Mouse (Mus musculus) lung, embryonic 16.5 days (tissue): Measurements from ENCODE around the gene Sos1. TPM values are rescaled to one million over a fixed set of nuclear protein-coding genes. Genes with fewer than 3 reads are reported as not detected.
A peak's percentile ranks its signal among the peaks of the same experiment; 100 is the strongest.

Source experiments
- ATAC-seq: fragments of 200-750 bp; cut with Nextera tagmentation; 2 replicates; pipeline ENCODE4 v1.8.0; 2017; ENCODE audit warnings: low read depth, mild to moderate bottlenecking, moderate library complexity
- H3K27ac ChIP-seq: fragments of 300-500 bp; sonication (generic); 2 replicates; pipeline ENCODE4 v1.5.1; 2014; ENCODE audit warnings: mild to moderate bottlenecking, control low read depth, low read length
- H3K27me3 ChIP-seq: fragments of 300-500 bp; sonication (generic); 2 replicates; pipeline ENCODE4 v1.6.1; 2014; ENCODE audit warnings: low read depth, low read length, mixed read lengths; ENCODE audit not compliant: control insufficient read depth, insufficient read depth
- H3K36me3 ChIP-seq: fragments of 300-500 bp; sonication (generic); 2 replicates; pipeline ENCODE4 v1.6.1; 2014; ENCODE audit warnings: low read length; ENCODE audit not compliant: control insufficient read depth, insufficient read depth
- H3K4me1 ChIP-seq: fragments of 300-500 bp; sonication (generic); replicated peaks from 2 replicates; pipeline ENCODE4 v1.6.1; 2014; ENCODE audit warnings: low read length, mixed read lengths; ENCODE audit not compliant: control insufficient read depth, insufficient read depth
- H3K4me2 ChIP-seq: fragments of 300-500 bp; sonication (generic); 2 replicates; pipeline ENCODE4 v1.6.1; 2014; ENCODE audit warnings: low read depth, low read length, control low read depth
- H3K4me3 ChIP-seq: fragments of 300-500 bp; sonication (generic); 2 replicates; pipeline ENCODE4 v1.5.1; 2014; ENCODE audit warnings: mild to moderate bottlenecking, low read length, control low read depth
- H3K9ac ChIP-seq: fragments of 300-500 bp; sonication (generic); 2 replicates; pipeline ENCODE4 v1.6.1; 2014; ENCODE audit warnings: low read length, control low read depth
- H3K9me3 ChIP-seq: fragments of 300-500 bp; sonication (generic); 2 replicates; pipeline ENCODE4 v1.6.1; 2016; ENCODE audit warnings: low read length; ENCODE audit not compliant: control insufficient read depth
- WGBS: fragments of 180-500 bp; shearing (Covaris S2); extraction: QIAGEN DNeasy Blood & Tissue Kit; methylation state at CpG from one replicate; pipeline ENCODE4 v1.1.7; 2014; 5-methylcytosine and 5-hydroxymethylcytosine counted together
- polyA plus RNA-seq: library from polyadenylated mRNA; unstranded; fragments of >200 nt; fragmentation: Nextera tagmentation; extraction: Ambion mirVana; gene quantifications from 2 replicates; pipeline ENCODE4 v1.2.1, GENCODE M21; 2015

The Sos1 gene
- polyA plus RNA-seq: 3.5 TPM in 2 replicates

DNA sequence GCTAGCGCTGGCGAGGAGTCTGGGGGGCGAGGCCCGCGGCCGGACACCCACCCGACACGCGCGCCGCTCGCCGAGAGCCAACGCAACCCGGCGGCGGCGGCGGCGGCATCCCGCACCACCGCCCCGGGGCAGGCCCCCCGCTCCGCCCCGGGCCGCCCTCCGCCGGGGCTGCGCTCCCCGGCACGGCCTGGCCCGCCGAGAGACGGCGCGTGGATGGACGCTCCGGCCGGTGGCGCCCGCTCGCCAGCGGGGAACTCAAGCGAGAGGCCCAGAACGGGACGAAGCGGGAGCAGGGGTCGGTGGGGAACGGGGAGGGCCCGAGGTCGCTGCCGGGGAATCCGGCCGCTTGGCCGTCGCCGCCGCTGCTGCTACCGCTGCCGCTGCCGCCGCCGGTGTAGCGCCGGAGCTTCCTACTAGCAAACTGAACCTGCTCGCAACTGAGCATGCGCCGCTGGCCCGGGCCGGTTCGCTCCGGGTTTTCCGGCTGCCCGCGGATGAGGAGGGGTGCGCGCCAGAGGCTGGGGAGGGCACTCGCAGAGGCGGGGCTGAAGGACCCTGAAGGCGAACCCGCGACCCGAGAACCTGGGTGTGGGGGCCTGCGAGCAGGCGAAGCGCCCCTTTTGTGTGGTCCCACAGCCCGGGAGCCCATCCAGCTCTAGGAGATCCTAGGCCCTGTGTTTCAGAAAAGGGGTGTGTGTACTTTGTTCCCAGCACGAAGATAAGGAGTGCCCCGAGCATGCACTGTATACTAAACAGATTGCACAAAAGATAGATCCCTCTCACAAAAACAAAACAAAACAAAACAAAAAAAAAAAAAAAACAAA lies at the start of gene Sos1:
TSS of gene Sos1 (minus strand) at position 423 of the 824 bp plus-strand sequence.
- H3K36me3 ChIP-seq: no peaks in the 10 kb centered on the region; the same call in 1 of the 2 replicates
- H3K9ac ChIP-seq: peak within 1 kb of the TSS; percentile 94
- WGBS: under 1% methylated on average over 50 of the region's 90 CpGs
- no peaks in the 10 kb centered on the region for H3K9me3 ChIP-seq
- ATAC-seq: peak; percentile 88
- peak within 1 kb of the TSS; percentile 94 for H3K27ac ChIP-seq
- peak within 1 kb of the TSS; percentile 94 for H3K4me3 ChIP-seq
- peaks cover 22% of the 10 kb centered on the region for H3K4me1 ChIP-seq
- H3K4me2 ChIP-seq: peak within 1 kb of the TSS; percentile 76
- H3K27me3 ChIP-seq: no peaks in the 10 kb centered on the region

GRCm38 (mm10) chr17:80523231-80523630 lies 43.0 kb upstream of the Sos1 start:
- no peak overlapping the region for H3K4me3 ChIP-seq
- no peak overlapping the region for H3K4me2 ChIP-seq
- ATAC-seq: no peak
- 82% methylated on average over 3 of the region's 3 CpGs for WGBS
- no peaks in the 10 kb centered on the region for H3K27me3 ChIP-seq
- H3K36me3 ChIP-seq: no peaks in the 10 kb centered on the region
- no peak overlapping the region for H3K9ac ChIP-seq
- no peak overlapping the region for H3K27ac ChIP-seq
- H3K9me3 ChIP-seq: no peaks in the 10 kb centered on the region
- H3K4me1 ChIP-seq: no peaks in the 10 kb centered on the region

DNA sequence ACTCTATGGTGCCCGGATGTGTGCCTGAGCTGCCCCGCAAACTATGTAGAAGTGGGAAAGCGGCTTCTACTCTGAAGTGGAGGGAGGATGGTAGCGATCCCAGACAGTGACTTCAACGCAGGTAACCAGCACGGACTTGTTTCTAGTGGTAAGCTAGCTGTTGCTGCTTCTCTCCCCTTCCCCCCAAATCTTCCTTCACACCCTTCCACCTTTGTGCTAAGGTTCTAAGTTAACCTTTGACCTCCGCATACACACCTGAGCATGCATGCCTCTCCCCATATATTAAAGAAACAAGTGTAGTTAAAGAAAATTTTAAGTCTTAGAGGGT lies 41.9 kb upstream of the Sos1 start:
- H3K27ac ChIP-seq: no peak overlapping the region
- H3K4me1 ChIP-seq: no peaks in the 10 kb centered on the region
- ATAC-seq: no peak
- H3K27me3 ChIP-seq: no peaks in the 10 kb centered on the region
- H3K9me3 ChIP-seq: no peaks in the 10 kb centered on the region
- H3K4me3 ChIP-seq: no peak overlapping the region
- no peaks in the 10 kb centered on the region for H3K36me3 ChIP-seq
- no peak overlapping the region for H3K4me2 ChIP-seq
- WGBS: 65% methylated on average over 7 of the region's 7 CpGs
- H3K9ac ChIP-seq: no peak overlapping the region

GRCm38 (mm10) chr17:80521521-80522228 lies 41.4 kb upstream of the Sos1 start:
- H3K9me3 ChIP-seq: no peaks in the 10 kb centered on the region
- no peaks in the 10 kb centered on the region for H3K27me3 ChIP-seq
- no peak overlapping the region for H3K27ac ChIP-seq
- no peak overlapping the region for H3K4me2 ChIP-seq
- H3K9ac ChIP-seq: no peak overlapping the region
- H3K4me1 ChIP-seq: no peaks in the 10 kb centered on the region
- H3K4me3 ChIP-seq: no peak overlapping the region
- no peak for ATAC-seq
- H3K36me3 ChIP-seq: no peaks in the 10 kb centered on the region
- 68% methylated on average over 4 of the region's 4 CpGs for WGBS

DNA sequence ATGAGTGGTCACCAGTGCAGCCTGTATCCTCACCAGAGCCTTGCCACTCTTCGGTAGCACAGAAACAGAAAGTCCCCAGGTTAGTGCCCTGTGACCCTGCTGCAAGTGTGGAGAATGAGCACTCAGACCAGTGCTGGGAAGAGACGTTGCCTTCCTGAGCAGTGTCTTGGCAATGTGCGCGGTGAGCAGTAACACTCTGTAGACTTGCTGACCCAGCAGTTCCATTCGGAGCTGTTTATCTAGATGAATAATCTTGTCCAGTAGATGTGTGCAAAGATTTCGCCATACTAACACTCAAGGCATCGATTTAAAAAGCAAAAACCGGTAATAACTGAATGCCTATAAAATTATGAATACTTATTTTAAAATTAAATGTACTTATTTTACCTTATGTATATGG lies 40.3 kb upstream of the Sos1 start:
- Histone ChIP-seq H3K36me3 (no peaks in the 10 kb centered on the region), H3K27me3 (no peaks in the 10 kb centered on the region), H3K4me2 (no peak overlapping the region), H3K9ac (no peak overlapping the region), H3K4me3 (no peak overlapping the region), H3K9me3 (no peaks in the 10 kb centered on the region), H3K27ac (no peak overlapping the region), H3K4me1 (no peaks in the 10 kb centered on the region)
- 66% methylated on average over 8 of the region's 8 CpGs for WGBS
- no peak for ATAC-seq

GRCm38 (mm10) chr17:80518811-80519210 lies 38.6 kb upstream of the Sos1 start:
- Histone ChIP-seq H3K4me2 (no peak overlapping the region), H3K4me3 (no peak overlapping the region), H3K4me1 (no peaks in the 10 kb centered on the region), H3K9me3 (no peaks in the 10 kb centered on the region), H3K27me3 (no peaks in the 10 kb centered on the region), H3K27ac (no peak overlapping the region), H3K9ac (no peak overlapping the region), H3K36me3 (no peaks in the 10 kb centered on the region)
- WGBS: 87% methylated on average over 12 of the region's 12 CpGs
- no peak for ATAC-seq

GRCm38 (mm10) chr17:80517244-80517643 lies 37.0 kb upstream of the Sos1 start:
- Histone ChIP-seq H3K36me3 (no peaks in the 10 kb centered on the region), H3K27ac (no peak overlapping the region), H3K4me3 (no peak overlapping the region), H3K9me3 (no peaks in the 10 kb centered on the region), H3K9ac (no peak overlapping the region), H3K4me1 (no peaks in the 10 kb centered on the region), H3K27me3 (no peaks in the 10 kb centered on the region), H3K4me2 (no peak overlapping the region)
- ATAC-seq: no peak
- 56% methylated on average over 9 of the region's 9 CpGs for WGBS

GRCm38 (mm10) chr17:80515956-80516355 lies 35.7 kb upstream of the Sos1 start:
- no peaks in the 10 kb centered on the region for H3K36me3 ChIP-seq
- no peaks in the 10 kb centered on the region for H3K9me3 ChIP-seq
- WGBS: 82% methylated on average over 9 of the region's 9 CpGs
- H3K9ac ChIP-seq: no peak overlapping the region
- ATAC-seq: no peak
- no peak overlapping the region for H3K27ac ChIP-seq
- H3K27me3 ChIP-seq: no peaks in the 10 kb centered on the region
- no peak overlapping the region for H3K4me2 ChIP-seq
- H3K4me1 ChIP-seq: no peaks in the 10 kb centered on the region
- H3K4me3 ChIP-seq: no peak overlapping the region

DNA sequence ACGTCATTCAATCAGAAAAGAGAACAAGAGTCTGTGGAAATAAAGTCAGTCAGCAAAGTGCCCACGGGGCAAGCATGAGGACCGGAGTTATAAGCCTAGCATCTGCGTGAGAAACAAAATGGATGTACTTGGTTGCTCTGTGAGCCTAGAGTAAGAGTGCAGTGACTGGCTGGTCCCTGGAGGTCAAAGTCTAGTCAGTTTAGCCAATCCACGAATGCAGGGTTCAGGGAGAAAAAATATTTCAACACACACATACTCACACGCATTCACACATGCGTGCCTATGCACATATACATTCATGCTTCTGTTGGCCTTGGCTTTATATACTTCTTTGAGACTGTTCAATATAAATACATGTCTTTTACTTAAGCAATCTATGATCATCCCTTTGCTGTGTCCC lies 35.3 kb upstream of the Sos1 start:
- no peak overlapping the region for H3K4me2 ChIP-seq
- H3K4me3 ChIP-seq: no peak overlapping the region
- no peak for ATAC-seq
- H3K9ac ChIP-seq: no peak overlapping the region
- no peaks in the 10 kb centered on the region for H3K9me3 ChIP-seq
- no peaks in the 10 kb centered on the region for H3K4me1 ChIP-seq
- no peaks in the 10 kb centered on the region for H3K36me3 ChIP-seq
- no peaks in the 10 kb centered on the region for H3K27me3 ChIP-seq
- WGBS: 92% methylated on average over 7 of the region's 7 CpGs
- no peak overlapping the region for H3K27ac ChIP-seq
